Comparison of ENCODE assay signal across 8 mouse cellular contexts in genomic region chr6:39206581-39207461, GRCm38 (mm10). TPM values are rescaled to one million over a fixed set of nuclear protein-coding genes. Genes with fewer than 3 reads are reported as not detected.
DNase-seq lines count a peak whose midpoint lies in the region; ATAC-seq lines count a peak whose summit lies in the region.

Kdm7a (minus strand) TSS chr6:39206789.

- H3K27ac ChIP-seq in brown adipose tissue, adult 24 weeks (replicated peaks; ENCODE audit: low read depth, low read length), result peak within 1 kb of the TSS; percentile 83
- H3K27ac ChIP-seq in heart, embryonic 14.5 days (replicated peaks in 1 of 2; ENCODE audit: control insufficient read depth in 1 of 2, insufficient read depth in 1 of 2, low read depth in 2 of 2, low read length in 2 of 2), result peak within 1 kb of the TSS; percentile 94 to 98
- peak within 1 kb of the TSS; percentile 91 for H3K27ac ChIP-seq in liver, embryonic 12.5 days

- no peaks in the 10 kb centered on the region for H3K36me3 ChIP-seq in heart, embryonic 14.5 days (ENCODE audit: control insufficient read depth, insufficient read depth, low read length)
- no peaks in the 10 kb centered on the region for H3K36me3 ChIP-seq in liver, embryonic 12.5 days
- H3K36me3 ChIP-seq in splenic B cell, adult 2 months (ENCODE audit: control insufficient read depth, insufficient read depth, low read length, poor library complexity, severe bottlenecking), result no peaks in the 10 kb centered on the region

- DNase-seq in CD4-positive, CD25-positive, alpha-beta regulatory T cell, adult 2 months (ENCODE audit: low read depth, low spot score), result peak; percentile 95
- peak; percentile 52 for DNase-seq in fibroblast of lung, adult 2 months (ENCODE audit: low read depth)
- DNase-seq in kidney, postnatal 10 days, result peak; percentile 93
- peak; percentile 94 for DNase-seq in naive thymus-derived CD4-positive, alpha-beta T cell, adult 2 months (ENCODE audit: low read depth)
- peak; percentile 90 for DNase-seq in splenic B cell, adult 2 months (ENCODE audit: low read depth, low spot score)

- H3K9ac ChIP-seq in heart, embryonic 14.5 days (ENCODE audit: low read length), result peak within 1 kb of the TSS; percentile 94
- H3K9ac ChIP-seq in liver, embryonic 12.5 days, result peak within 1 kb of the TSS; percentile 100

- H3K4me1 ChIP-seq in brown adipose tissue, adult 24 weeks (ENCODE audit: control insufficient read depth, insufficient read depth, insufficient read length, low read length), result 0 out of 2 replicates have a peak, but pooled peaks cover 2% of the 10 kb centered on the region
- H3K4me1 ChIP-seq in heart, embryonic 14.5 days (ENCODE audit: control insufficient read depth in 2 of 2, insufficient read depth in 2 of 2, low read length in 2 of 2), result peaks cover 0 to 5% of the 10 kb centered on the region in 2 experiments; a peak in 1 of 4 replicates
- H3K4me1 ChIP-seq in liver, embryonic 12.5 days, result peaks cover 27% of the 10 kb centered on the region

- WGBS in heart, embryonic 14.5 days, result under 1% methylated on average over 71 of the region's 124 CpGs
- WGBS in liver, embryonic 12.5 days (ENCODE audit: insufficient replicate concordance), result under 1% methylated on average over 109 of the region's 124 CpGs

- ATAC-seq in heart, embryonic 14.5 days (ENCODE audit: insufficient number of reproducible peaks, insufficient read depth, low FRiP score, low read depth), result peak; percentile 83
- ATAC-seq in liver, embryonic 12.5 days, result peak; percentile 70

- H3K27me3 ChIP-seq in heart, embryonic 14.5 days (ENCODE audit: control insufficient read depth, insufficient read depth, low read length), result no peaks in the 10 kb centered on the region
- no peaks in the 10 kb centered on the region; the same call in 1 of the 2 replicates for H3K27me3 ChIP-seq in liver, embryonic 12.5 days (replicated peaks)
- no peaks in the 10 kb centered on the region for H3K27me3 ChIP-seq in splenic B cell, adult 2 months (ENCODE audit: control insufficient read depth, insufficient read depth, low read length, poor library complexity, severe bottlenecking)

- peak within 1 kb of the TSS; percentile 97 for H3K4me3 ChIP-seq in brown adipose tissue, adult 24 weeks (ENCODE audit: insufficient read depth, low read depth, low read length)
- H3K4me3 ChIP-seq in heart, embryonic 14.5 days (ENCODE audit: control insufficient read depth in 1 of 2, insufficient read depth in 1 of 2, low read depth in 1 of 2, low read length in 2 of 2), result peak within 1 kb of the TSS; percentile 67 to 90
- H3K4me3 ChIP-seq in liver, embryonic 12.5 days, result peak within 1 kb of the TSS; percentile 100

- H3K9me3 ChIP-seq in heart, embryonic 14.5 days (ENCODE audit: control insufficient read depth, low read length), result no peaks in the 10 kb centered on the region
- no peaks in the 10 kb centered on the region for H3K9me3 ChIP-seq in liver, embryonic 12.5 days (replicated peaks)

- peak within 1 kb of the TSS; percentile 84 for H3K4me2 ChIP-seq in heart, embryonic 14.5 days (ENCODE audit: low read length)
- H3K4me2 ChIP-seq in liver, embryonic 12.5 days, result peak within 1 kb of the TSS; percentile 90

RNA-seq across cellular contexts. Expression of gene Kdm7a, which starts in this region (rescaled TPM):
- 9.5 and 12.2 TPM in 2 replicates for polyA plus RNA-seq in brown adipose tissue, adult 24 weeks (2012; ENCODE audit: insufficient read depth, insufficient read length, missing spikeins)
- 6.5 and 7.1 TPM in 2 replicates for polyA plus RNA-seq in heart, embryonic 14.5 days (2014; fragmentation: Nextera tagmentation; extraction: Ambion mirVana)
- polyA plus RNA-seq in liver, embryonic 12.5 days (2016; fragmentation: Nextera tagmentation; extraction: Ambion mirVana), result 13.8 and 15.6 TPM in 2 replicates

Comparison
In these comparisons a context has a peak if more than half of its experiments do, and no peak if none do; other contexts are left out.
1. Peak in every context shown above with its lines: DNase-seq, ATAC-seq, H3K4me3 ChIP-seq and H3K27ac ChIP-seq.